Mouse (Mus musculus) inflammation-experienced regulatory T-cells, adult 6 months (primary cell): ENCODE results near the gene Trim39. TPM values are rescaled to one million over a fixed set of nuclear protein-coding genes. Genes with fewer than 3 reads are reported as not detected.
A peak's percentile ranks its signal among the peaks of the same experiment; 100 is the strongest.
"Not testable (repeated sequence)": the region's sequence is repeated elsewhere in the genome, so short reads cannot be mapped to it uniquely, and the experiment has no call there.

Experiments used
- ATAC-seq: one replicate; pipeline ENCODE4 v1.8.0; 2017
- polyA plus RNA-seq, 3 experiments: library from polyadenylated mRNA; unstranded; fragments of 100-300 nt; shearing (Covaris generic); gene quantifications; one replicate each; pipeline ENCODE4 v1.2.1; 2017

Trim39 gene
- polyA plus RNA-seq, 3 experiments from 2014 or later, result 10.1 to 20.8 (median 16.2) TPM

DNA sequence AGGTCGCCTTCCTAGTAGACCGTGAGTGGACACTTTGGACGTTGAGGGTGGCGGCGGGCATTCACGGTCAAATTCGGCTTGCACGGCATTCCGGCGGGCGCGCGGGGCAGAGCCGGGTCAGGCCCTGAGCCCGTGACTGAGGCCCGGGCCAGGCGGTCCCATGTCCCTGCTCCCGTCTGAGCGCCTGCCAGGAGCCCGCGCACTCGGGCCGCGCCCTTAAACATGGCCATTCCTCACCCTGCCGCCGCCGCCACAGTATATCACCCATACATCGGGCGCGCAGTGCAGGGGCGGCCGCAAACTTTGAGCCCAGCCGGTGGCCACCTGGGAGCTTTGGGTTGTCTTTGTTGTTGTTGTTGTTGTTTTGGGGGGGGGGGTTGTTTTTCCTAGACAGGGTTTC is 23.2 kb downstream of the Trim39 start:
- ATAC-seq, result no peak

DNA sequence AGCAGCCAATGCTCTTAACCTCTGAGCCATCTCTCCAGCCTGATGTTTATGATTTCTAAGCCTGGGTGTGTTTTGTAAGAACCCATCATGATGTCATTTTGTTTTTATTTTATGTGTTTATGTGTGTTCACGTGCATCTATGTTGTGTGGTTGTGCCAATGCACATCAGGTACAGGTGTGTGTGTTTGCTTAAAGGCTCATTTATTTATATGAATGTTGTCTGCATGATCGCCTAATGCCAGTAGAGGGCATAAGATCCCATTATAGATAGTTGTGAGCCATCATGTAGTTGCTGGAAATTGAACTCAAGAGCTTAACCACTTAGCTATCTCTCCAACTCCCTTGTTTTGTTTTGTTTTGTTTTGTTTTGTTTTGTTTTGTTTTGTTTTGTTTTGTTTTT is 26.3 kb downstream of the Trim39 start:
- ATAC-seq, result no peak

DNA sequence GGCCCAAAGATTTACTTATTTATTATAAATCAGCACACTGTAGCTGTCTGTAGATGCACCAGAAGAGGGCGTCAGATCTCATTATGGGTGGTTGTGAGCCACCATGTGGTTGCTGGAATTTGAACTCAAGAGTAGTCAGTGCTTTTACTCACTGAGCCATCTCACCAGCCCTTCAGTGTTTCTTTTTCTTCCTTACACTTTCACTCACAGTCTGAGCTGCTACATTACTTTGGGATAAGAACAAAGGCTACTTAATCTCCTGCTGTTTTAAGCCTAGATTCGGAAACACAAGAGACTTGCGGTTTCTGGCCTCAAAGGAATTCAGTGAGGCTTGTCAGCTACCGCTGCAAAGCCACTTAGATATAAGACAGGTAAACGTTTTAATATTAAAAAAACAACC is 28.0 kb downstream of the Trim39 start:
- no peak for ATAC-seq

DNA sequence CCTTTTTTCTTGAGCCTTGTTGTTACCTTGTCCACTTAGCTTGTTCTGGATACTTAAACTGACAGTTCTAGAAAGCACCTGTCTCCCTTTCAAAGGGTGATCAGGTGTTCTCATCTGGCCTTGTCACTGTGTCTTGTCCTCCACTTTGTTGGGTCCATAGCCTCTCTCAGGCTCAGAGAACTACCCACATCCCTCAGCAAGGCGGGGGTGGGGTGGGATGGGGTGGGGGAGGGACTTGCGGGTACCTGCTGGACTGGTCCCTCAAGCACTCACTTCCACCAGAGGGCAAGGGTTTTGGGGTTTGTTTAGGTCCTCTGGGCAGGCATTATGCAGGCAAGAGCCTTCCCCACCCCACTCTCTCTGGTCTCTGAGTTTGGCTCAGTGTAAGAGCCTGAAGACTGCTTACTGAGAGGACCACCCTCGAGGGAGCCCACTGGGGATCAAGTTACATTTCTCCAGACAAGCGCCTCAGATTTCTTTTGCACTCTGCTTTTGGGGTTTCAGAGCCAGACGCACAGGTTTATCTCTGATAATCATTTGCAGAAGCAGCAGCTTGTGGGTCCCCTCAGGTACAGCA is 31.3 kb downstream of the Trim39 start:
- no peak for ATAC-seq

DNA sequence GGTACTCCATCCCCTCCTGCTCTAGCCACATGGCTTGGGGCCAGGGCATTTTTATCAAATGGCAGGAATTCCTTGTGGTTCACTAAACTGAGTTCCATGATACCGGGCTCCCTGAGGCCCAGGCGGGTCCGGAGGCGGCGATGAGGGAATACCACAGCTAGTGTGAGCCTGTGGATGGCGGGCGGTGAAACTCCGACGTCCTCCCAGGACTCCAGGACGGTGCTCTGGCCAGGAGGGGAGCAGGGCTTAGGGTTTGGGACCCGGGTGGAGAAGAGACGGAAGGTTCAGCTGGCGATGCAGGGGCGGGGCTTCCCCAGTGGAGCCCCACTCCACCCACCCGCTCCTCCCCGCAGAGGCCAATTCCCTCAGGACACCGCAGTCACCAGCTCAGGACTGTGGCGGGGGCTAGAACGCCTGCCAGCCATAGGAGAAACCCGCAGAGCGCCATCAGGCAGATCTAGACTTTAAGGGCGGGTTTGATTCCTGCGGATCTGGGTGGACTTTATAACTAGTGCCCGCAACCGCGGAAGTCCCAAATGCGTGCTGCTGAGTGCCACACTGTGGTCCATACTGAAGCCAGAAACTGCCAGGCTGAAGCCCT is 34.6 kb downstream of the Trim39 start:
- ATAC-seq, result no peak

DNA sequence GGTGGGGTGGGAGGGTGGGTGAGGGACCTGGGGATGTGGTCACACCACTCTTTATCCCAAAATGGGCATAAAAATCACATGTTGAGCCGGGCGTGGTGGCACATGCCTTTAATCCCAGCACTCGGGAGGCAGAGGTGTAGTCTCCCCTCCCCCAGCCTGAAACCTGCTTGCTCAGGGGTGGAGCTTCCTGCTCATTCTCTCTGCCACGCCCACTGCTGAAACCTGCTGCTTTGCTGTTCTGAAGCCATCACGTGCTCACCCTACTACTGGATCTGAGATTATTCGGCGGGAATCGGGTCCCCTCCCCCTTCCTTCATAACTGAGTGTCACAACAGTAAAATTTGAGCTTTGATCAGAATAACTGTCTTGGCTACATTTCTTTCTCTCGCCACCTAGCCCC is 36.7 kb downstream of the Trim39 start:
- ATAC-seq, result not testable (repeated sequence)

DNA sequence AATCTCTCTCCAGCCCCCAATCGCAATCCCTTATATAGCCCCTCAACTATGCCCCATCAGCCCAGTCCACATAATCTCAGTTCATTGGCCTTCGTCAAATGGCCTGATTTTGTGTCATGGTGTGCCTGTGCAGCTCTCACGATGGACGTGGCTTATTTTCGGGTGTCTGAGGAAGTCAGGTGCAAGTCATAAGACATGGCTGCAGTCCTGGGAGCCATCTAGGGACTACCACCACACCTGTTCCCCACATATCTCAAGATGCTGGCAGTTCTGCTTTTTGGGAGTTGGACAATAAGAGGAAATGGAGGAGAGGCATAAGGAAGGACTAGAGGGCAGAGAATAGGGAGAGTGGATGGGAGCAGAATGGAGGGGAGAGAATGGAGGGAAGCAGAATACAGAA is 38.5 kb downstream of the Trim39 start:
- no peak for ATAC-seq

DNA sequence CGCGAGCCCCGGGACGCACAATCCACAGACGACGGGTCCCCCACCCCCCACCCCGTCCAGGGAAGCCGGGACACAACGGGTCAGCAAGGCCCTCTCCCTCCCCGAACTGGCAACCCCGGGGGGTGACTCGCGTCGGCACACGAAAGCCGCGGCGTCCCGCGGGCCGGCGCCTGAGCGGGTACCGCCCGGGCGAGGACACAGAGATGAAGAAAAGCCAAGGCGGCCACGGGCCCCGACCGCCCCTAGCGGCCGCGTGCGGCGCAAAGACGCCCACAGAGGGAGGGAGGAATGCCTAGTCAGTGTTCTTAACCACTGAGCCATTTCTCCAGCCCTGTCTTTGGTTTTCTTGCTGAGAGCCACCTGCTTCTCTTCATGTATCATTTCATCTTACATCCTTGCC is 40.7 kb downstream of the Trim39 start:
- no peak for ATAC-seq

DNA sequence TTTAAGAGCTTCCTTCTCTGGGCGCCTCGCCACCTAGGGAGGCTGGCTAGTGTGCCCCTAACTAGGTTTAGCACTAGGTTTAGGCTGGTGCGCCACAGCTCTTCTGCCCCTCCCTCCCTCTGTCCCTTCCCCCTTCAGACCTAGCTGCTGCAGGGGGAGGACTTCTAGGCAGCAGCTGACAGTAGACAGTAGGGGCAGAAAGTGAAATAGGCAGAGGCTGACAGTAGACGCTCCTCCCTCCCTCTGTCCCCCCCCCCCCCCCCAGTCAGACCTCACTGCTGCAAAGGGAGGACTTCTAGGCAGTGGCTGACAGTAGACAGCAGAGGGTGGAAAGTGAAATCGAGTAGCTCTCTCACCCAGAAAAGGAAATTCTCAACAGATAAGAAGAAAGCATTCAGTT is 43.0 kb downstream of the Trim39 start:
- ATAC-seq, result no peak

DNA sequence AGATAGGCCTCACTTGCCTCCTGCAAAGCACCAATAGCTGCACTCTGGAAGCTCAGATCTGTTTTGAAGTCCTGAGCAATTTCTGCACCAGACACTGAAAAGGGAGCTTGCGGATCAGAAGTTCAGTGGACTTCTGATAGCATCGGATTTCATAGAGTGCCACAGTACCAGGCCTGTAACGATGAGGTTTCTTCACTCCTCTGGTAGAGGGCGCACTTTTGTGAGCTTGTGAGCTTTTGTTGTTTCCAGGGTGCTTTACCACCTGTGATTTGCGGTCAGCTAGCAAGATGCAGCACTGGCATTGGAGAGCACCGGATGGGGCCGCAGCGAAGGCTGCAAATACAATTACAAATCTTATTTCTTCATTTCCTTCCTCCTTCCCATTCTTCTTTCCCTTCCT is 45.1 kb downstream of the Trim39 start:
- peak; percentile 39 for ATAC-seq

DNA sequence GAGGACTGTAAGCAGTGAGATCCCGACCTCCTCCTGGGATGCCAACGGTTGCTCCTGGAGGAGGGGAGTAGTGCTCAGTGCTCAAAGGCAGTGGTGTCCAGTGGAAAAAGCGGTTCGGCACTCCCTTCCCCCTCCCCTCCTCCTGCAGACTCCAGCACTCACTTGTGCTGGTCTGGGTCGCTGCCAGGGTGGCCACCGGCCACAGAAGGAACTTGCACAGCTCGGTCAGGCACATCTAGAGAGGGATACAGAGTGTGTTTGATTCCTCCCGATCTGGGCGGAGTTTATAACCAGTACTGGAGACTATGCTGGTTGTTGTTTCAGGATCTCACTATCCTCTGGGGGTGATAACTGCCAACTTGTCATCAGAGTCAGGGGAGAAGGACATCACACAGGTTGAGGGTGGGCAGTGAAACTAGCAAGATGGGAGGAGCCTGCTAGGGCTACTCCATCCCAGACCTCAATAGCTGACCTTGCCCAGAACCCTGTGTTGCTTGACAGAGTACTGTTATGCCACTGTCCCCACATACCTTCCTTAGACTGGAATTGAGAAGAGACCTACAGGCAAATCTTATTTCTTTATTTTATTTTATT is 46.7 kb downstream of the Trim39 start:
- no peak for ATAC-seq

DNA sequence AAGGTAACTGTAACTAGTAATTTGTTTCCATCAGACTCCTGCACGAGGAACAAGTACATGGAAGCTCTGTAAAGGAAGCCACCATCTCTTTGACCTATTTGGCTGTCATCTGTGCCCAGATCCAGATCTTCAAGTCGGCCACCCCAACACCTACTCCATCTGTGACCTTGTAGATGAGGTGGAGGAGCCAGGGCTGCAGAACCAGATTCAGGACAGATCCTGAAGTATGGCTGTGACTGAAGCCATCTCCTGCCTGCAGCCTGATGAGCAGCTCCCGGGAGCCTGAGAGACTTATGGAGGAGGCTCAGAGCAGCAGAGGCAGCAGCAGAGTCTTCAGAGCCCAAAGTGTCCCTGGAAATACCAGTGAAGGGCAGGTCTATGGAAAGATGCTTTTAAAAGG is 47.6 kb downstream of the Trim39 start:
- no peak for ATAC-seq

DNA sequence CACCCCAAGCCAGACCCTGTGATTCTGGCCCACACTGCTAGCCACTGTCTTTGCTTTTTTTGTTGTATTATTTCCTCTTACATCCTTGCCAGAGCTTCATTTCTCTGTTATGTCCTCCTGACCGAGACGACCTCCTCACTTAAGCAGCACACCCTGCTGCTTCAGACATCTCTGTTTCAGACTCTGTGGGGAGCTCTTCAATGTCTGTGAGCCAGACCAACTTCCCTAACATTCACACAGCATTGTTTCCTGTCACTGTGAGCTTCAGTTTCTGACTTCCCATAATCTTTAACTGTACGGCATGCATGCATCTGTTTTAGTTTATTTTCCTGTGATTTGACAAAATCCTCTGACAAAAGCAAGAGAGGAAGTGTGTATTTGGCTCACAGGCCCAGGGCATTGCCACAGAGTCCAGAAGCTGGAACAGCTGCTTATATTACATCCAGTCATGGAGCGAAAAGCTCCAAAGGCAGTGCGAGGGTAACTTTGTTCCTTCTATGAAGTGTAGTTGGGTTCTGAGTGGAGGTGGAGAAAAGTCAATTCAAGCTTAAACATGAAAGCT is 53.4 kb downstream of the Trim39 start:
- no peak for ATAC-seq

DNA sequence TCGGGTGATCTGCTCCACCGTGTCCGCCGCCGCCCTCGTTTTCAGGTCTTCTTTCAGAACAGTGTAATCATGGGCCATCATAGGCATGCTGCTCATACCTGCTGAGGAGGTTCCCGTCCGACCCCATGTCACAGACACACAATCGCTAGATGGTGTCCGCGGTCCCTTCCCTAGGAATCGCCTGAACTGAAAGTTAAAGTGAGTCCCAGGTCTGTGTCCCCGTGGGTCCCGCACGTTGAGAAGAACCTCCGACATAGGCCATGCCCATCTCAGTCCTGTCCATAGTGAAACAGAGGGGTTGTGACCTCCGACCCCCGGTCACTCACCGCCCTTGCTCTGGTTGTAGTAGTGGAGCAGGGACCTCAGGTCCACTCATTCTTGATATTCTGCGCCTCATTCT is 56.5 kb downstream of the Trim39 start:
- no peak for ATAC-seq

Other genes starting within 250 kb of the Trim39 start
- 1,000 to 10,000 TPM in 1 of 3 experiments, 100 to 1,000 TPM in 2; 834 to 1,491 (median 990) TPM for gene H2-T23, start 239.4 kb downstream of the Trim39 start, polyA plus RNA-seq
- 100 to 1,000 TPM; 428 to 527 (median 477) TPM for gene H2-T22, start 229.5 kb downstream of the Trim39 start, polyA plus RNA-seq
- under 1 TPM in 2 of 3 experiments, not detected in 1; 0.33 to 0.87 TPM for gene Gm6034, start 229.3 kb downstream of the Trim39 start, polyA plus RNA-seq
- gene Gm11127, start 213.9 kb downstream of the Trim39 start, polyA plus RNA-seq, result under 1 TPM in 1 of 3 experiments, not detected in 2; 0.30 TPM
- 1 to 10 TPM; 1.8 to 5.8 (median 2.4) TPM for gene Gm19684, start 150.6 kb downstream of the Trim39 start, polyA plus RNA-seq
- gene Gm7030, start 142.8 kb downstream of the Trim39 start, polyA plus RNA-seq, result 1 to 10 TPM in 1 of 3 experiments, not detected in 2; 1.3 TPM
- 1 to 10 TPM; 1.5 to 7.5 (median 4.7) TPM for gene Gm8909, start 103.7 kb downstream of the Trim39 start, polyA plus RNA-seq
- 1 to 10 TPM in 1 of 3 experiments, under 1 TPM in 1, not detected in 1; 0.67 to 6.8 TPM for gene H2-T3, start 82.0 kb downstream of the Trim39 start, polyA plus RNA-seq
- gene Rpp21, start 14.2 kb downstream of the Trim39 start, polyA plus RNA-seq, result 100 to 1,000 TPM; 147 to 196 (median 194) TPM
- gene H2-M10.2, start 14.2 kb upstream of the Trim39 start, polyA plus RNA-seq, result not detected
- not detected for gene H2-M10.1, start 53.9 kb upstream of the Trim39 start, polyA plus RNA-seq
- not detected for gene H2-M10.3, start 96.2 kb upstream of the Trim39 start, polyA plus RNA-seq
- gene H2-M10.4, start 190.1 kb upstream of the Trim39 start, polyA plus RNA-seq, result not detected